Mouse (Mus musculus) CH12.LX (cell line): ENCODE results near the gene Gm19668. TPM values are rescaled to one million over a fixed set of nuclear protein-coding genes. Genes with fewer than 3 reads are reported as not detected.

Experiments
- DNase-seq: peaks from one replicate; pipeline ENCODE4 v3.0.0-alpha.2; 2013; ENCODE audit errors: extremely low read depth
- H3K27ac ChIP-seq: 2 replicates; pipeline ENCODE4 v1.5.1; 2012; ENCODE audit warnings: low read depth, mild to moderate bottlenecking, control low read depth, moderate library complexity; ENCODE audit not compliant: insufficient read depth
- H3K27me3 ChIP-seq: replicated peaks from 2 replicates; pipeline ENCODE3; 2012; ENCODE audit warnings: inconsistent platforms
- H3K36me3 ChIP-seq, 2 experiments: replicated peaks in 1 of 2; 2 replicates each; pipeline versions ENCODE3 to v1.6.1; 2012; ENCODE audit warnings: inconsistent platforms in 1 of 2, low read length in 1 of 2, mild to moderate bottlenecking in 1 of 2, mixed read lengths in 1 of 2, moderate library complexity in 1 of 2; ENCODE audit not compliant: control insufficient read depth in 1 of 2, insufficient read depth in 1 of 2
- H3K4me1 ChIP-seq, 2 experiments: 2 replicates each; pipeline ENCODE4 v1.6.1; 2012; ENCODE audit warnings: inconsistent platforms in 1 of 2, moderate library complexity in 1 of 2; ENCODE audit not compliant: insufficient read depth in 2 of 2, control insufficient read depth in 1 of 2
- H3K4me2 ChIP-seq: 2 replicates; pipeline ENCODE4 v1.6.1; 2012; ENCODE audit warnings: low read depth, mild to moderate bottlenecking, control low read depth; ENCODE audit not compliant: poor library complexity, insufficient read depth, severe bottlenecking
- H3K4me3 ChIP-seq, 3 experiments: fragments of 150-350 bp in 1 of 3; sonication (generic) in 1 of 3; replicated peaks in 1 of 3; 2 replicates each; pipeline versions ENCODE3 to v1.5.1; 2011 to 2012; ENCODE audit warnings: low read depth in 2 of 3, low read length in 2 of 3, mild to moderate bottlenecking in 2 of 3, moderate library complexity in 2 of 3, control low read depth in 1 of 3, improper control_type of control experiment in 1 of 3, inconsistent platforms in 1 of 3, mixed read lengths in 1 of 3; ENCODE audit not compliant: poor library complexity in 1 of 3
- H3K79me2 ChIP-seq: replicated peaks from 2 replicates; pipeline ENCODE4 v1.6.1; 2012; ENCODE audit warnings: mild to moderate bottlenecking, moderate library complexity; ENCODE audit not compliant: control insufficient read depth, poor library complexity, insufficient read depth, severe bottlenecking; ENCODE audit errors: extremely low read depth
- H3K9ac ChIP-seq: 2 replicates; pipeline ENCODE4 v1.6.1; 2012; ENCODE audit warnings: low read depth, mild to moderate bottlenecking, control low read depth, moderate library complexity; ENCODE audit not compliant: insufficient read depth
- H3K9me3 ChIP-seq: replicated peaks from 2 replicates; pipeline ENCODE3; 2012; ENCODE audit warnings: low read length, inconsistent platforms, mixed read lengths
- BHLHE40 ChIP-seq: IDR thresholded peaks from 2 replicates; pipeline ENCODE4 v1.6.1; 2011; ENCODE audit warnings: mild to moderate bottlenecking, low read depth, low read length, improper control_type of control experiment
- CHD1 ChIP-seq: IDR thresholded peaks from 2 replicates; pipeline ENCODE4 v1.6.1; 2012; ENCODE audit warnings: low read depth, low read length, improper control_type of control experiment, inconsistent platforms
- CHD2 ChIP-seq: IDR thresholded peaks from 2 replicates; pipeline ENCODE4 v1.6.1; 2011; ENCODE audit warnings: low read length, improper control_type of control experiment
- E2F4 ChIP-seq: IDR thresholded peaks from 2 replicates; pipeline ENCODE4 v1.6.1; 2011; ENCODE audit warnings: low read depth, low read length, improper control_type of control experiment; ENCODE audit not compliant: insufficient replicate concordance
- EP300 ChIP-seq: IDR thresholded peaks from 2 replicates; pipeline ENCODE4 v1.6.1; 2011; ENCODE audit warnings: low read length, improper control_type of control experiment
- ETS1 ChIP-seq: conservative IDR thresholded peaks from 2 replicates; pipeline ENCODE4 v1.6.1; 2012; ENCODE audit warnings: low read depth, mild to moderate bottlenecking, inconsistent platforms, low read length, improper control_type of control experiment, moderate library complexity
- GABPA ChIP-seq: IDR thresholded peaks from 2 replicates; pipeline ENCODE4 v1.6.1; 2012; ENCODE audit warnings: low read depth, low read length, improper control_type of control experiment, inconsistent platforms; ENCODE audit not compliant: insufficient replicate concordance
- IRF4 ChIP-seq: IDR thresholded peaks from 2 replicates; pipeline ENCODE4 v1.6.1; 2014; ENCODE audit warnings: low read depth, mild to moderate bottlenecking, inconsistent platforms, low read length, improper control_type of control experiment
- JUN ChIP-seq: IDR thresholded peaks from 2 replicates; pipeline ENCODE4 v1.6.1; 2011; ENCODE audit warnings: low read depth, mild to moderate bottlenecking, low read length, improper control_type of control experiment, moderate library complexity; ENCODE audit not compliant: insufficient read depth
- MXI1 ChIP-seq: IDR thresholded peaks from 2 replicates; pipeline ENCODE4 v1.6.1; 2011; ENCODE audit warnings: mild to moderate bottlenecking, low read depth, low read length, improper control_type of control experiment
- MYC ChIP-seq: IDR thresholded peaks from 2 replicates; pipeline ENCODE4 v1.6.1; 2011; ENCODE audit warnings: low read depth, mild to moderate bottlenecking, improper control_type of control experiment, low read length
- PAX5 ChIP-seq: IDR thresholded peaks from 2 replicates; pipeline ENCODE4 v1.6.1; 2012; ENCODE audit warnings: low read length, inconsistent platforms, mixed read lengths
- RAD21 ChIP-seq: IDR thresholded peaks from 2 replicates; pipeline ENCODE4 v1.6.1; 2011; ENCODE audit warnings: low read depth, mild to moderate bottlenecking, low read length, improper control_type of control experiment, moderate library complexity
- RCOR1 ChIP-seq: conservative IDR thresholded peaks from 2 replicates; pipeline ENCODE4 v1.6.1; 2012; ENCODE audit warnings: low read depth, mild to moderate bottlenecking, inconsistent platforms, low read length, improper control_type of control experiment
- TBP ChIP-seq: conservative IDR thresholded peaks from 2 replicates; pipeline ENCODE4 v1.6.1; 2011; ENCODE audit warnings: low read depth, low read length, improper control_type of control experiment
- UBTF ChIP-seq: IDR thresholded peaks from 2 replicates; pipeline ENCODE4 v1.6.1; 2012; ENCODE audit warnings: low read depth, mild to moderate bottlenecking, inconsistent platforms, low read length, improper control_type of control experiment, moderate library complexity
- USF2 ChIP-seq: conservative IDR thresholded peaks from 2 replicates; pipeline ENCODE4 v1.6.1; 2011; ENCODE audit warnings: low read depth, low read length, improper control_type of control experiment
- ZC3H11A ChIP-seq: IDR thresholded peaks from 2 replicates; pipeline ENCODE4 v1.6.1; 2012; ENCODE audit warnings: low read depth, mild to moderate bottlenecking, inconsistent platforms, low read length, improper control_type of control experiment
- ZMIZ1 ChIP-seq: IDR thresholded peaks from 2 replicates; pipeline ENCODE4 v1.6.1; 2012; ENCODE audit warnings: low read depth, mild to moderate bottlenecking, inconsistent platforms, low read length, improper control_type of control experiment
- dilution Hi-C: fragments of 300-500 bp; cut with MboI; formaldehyde crosslinking; loops from 2 replicates; pipeline ENCODE4 v1.14.3; 2020; ENCODE audit warnings: low sequenced_read_pairs; ENCODE audit not compliant: extremely low pct_unique_long_range_greater_than_20kb, extremely low pct_ligation_motif_present
- in situ Hi-C: fragments of 300-500 bp; cut with MboI; formaldehyde crosslinking; loops from 3 replicates; pipeline ENCODE4 v1.14.3; 2019; ENCODE audit warnings: low sequenced_read_pairs, low pct_ligation_motif_present, low pct_unique_long_range_greater_than_20kb, mixed read lengths
- polyA plus RNA-seq: library from polyadenylated mRNA; unstranded; fragments of >175 nt; gene quantifications from 2 replicates; pipeline ENCODE4 v1.2.1, GENCODE M21; 2012; ENCODE audit warnings: low read depth; ENCODE audit not compliant: insufficient read length
- total RNA-seq, 2 experiments: library from RNA; depleted of rRNA; stranded (reverse); fragments of 300-350 nt in 1 of 2; fragments of >200 nt in 1 of 2; gene quantifications; 2 replicates each; pipeline ENCODE4 v1.2.3; 2012 to 2014

Gene Gm19668
- total and polyA plus RNA-seq, 3 experiments, result not detected

DNA sequence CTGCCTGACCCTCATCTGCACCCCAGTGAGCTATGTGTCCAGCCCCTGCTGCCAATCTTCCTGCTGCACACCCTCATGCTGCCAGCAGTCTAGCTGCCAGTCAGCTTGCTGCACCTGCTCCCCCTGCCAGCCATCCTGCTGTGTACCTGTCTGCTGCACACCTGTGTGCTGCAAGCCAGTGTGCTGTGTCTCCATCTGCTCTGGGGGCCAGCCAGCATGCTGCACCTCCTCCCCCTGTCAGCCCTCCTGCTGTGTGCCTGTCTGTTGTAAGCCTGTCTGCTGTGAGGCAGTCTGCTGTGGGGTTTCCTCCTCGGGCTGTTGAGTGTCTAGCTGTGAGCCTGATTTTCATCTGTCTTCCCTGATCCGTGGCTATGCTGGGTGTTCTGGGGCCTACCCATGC lies 48.0 kb upstream of the Gm19668 start:
- TF ChIP-seq E2F4 (no peak), ETS1 (no peak), USF2 (no peak), MYC (no peak), RAD21 (no peak), RCOR1 (no peak), MXI1 (no peak), EP300 (no peak), JUN (no peak), ZMIZ1 (no peak), TBP (no peak), ZC3H11A (no peak)
- H3K27ac ChIP-seq, result no peak overlapping the region
- H3K9me3 ChIP-seq, result peaks cover 27% of the 10 kb centered on the region
- dilution Hi-C loops, result no loop called here
- in situ Hi-C loops, result no loop called here
- H3K4me2 ChIP-seq, result no peak overlapping the region
- H3K4me1 ChIP-seq, result no peaks in the 10 kb centered on the region
- no peak overlapping the region for H3K9ac ChIP-seq
- no peaks in the 10 kb centered on the region for H3K36me3 ChIP-seq
- DNase-seq, result no peak
- H3K4me3 ChIP-seq, result no peak overlapping the region
- peaks cover 69% of the 10 kb centered on the region for H3K27me3 ChIP-seq
- no peaks in the 10 kb centered on the region for H3K79me2 ChIP-seq

GRCm38 (mm10) chr10:77846503-77846902 lies 47.6 kb upstream of the Gm19668 start, which contains the start of gene Gm36176:
TSS of gene Gm36176 (plus strand) at chr10:77846803.
- H3K27ac ChIP-seq, result no peak within 1 kb of the TSS
- H3K4me2 ChIP-seq, result no peak within 1 kb of the TSS
- H3K9me3 ChIP-seq, result peaks cover 29% of the 10 kb centered on the region
- H3K4me1 ChIP-seq, result no peaks in the 10 kb centered on the region
- H3K9ac ChIP-seq, result no peak within 1 kb of the TSS
- in situ Hi-C loops (no loop called here), dilution Hi-C loops (no loop called here)
- peaks cover 68% of the 10 kb centered on the region for H3K27me3 ChIP-seq
- H3K36me3 ChIP-seq, result no peaks in the 10 kb centered on the region
- DNase-seq, result no peak
- H3K4me3 ChIP-seq, result no peak within 1 kb of the TSS
- H3K79me2 ChIP-seq, result no peaks in the 10 kb centered on the region
- TF ChIP-seq RAD21 (no peak), CHD1 (no peak), ZC3H11A (no peak), UBTF (no peak), GABPA (no peak), BHLHE40 (no peak), CHD2 (no peak), TBP (no peak), PAX5 (no peak), ZMIZ1 (no peak), IRF4 (no peak), E2F4 (no peak)
